Mouse (Mus musculus) thymus, adult 2 months (tissue): Measurements from ENCODE around the gene Map2k2. TPM values are rescaled to one million over a fixed set of nuclear protein-coding genes. Genes with fewer than 3 reads are reported as not detected.
"Not testable (repeated sequence)": the region's sequence is repeated elsewhere in the genome, so short reads cannot be mapped to it uniquely, and the experiment has no call there.

Experiments
- DNase-seq: peaks from one replicate; pipeline ENCODE4 v3.0.0; 2021
- H3K27ac ChIP-seq: fragments of 200-500 bp; 2 replicates; pipeline ENCODE4 v1.5.1; 2012; ENCODE audit warnings: low read length, control low read depth; ENCODE audit not compliant: control insufficient read depth, insufficient read depth
- H3K27me3 ChIP-seq: fragments of 200-500 bp; 2 replicates; pipeline ENCODE4 v1.6.1; 2012; ENCODE audit warnings: mild to moderate bottlenecking, low read length, moderate library complexity, mixed read lengths; ENCODE audit not compliant: control insufficient read depth, insufficient read depth
- H3K36me3 ChIP-seq: fragments of 200-500 bp; 2 replicates; pipeline ENCODE4 v1.6.1; 2012; ENCODE audit warnings: mild to moderate bottlenecking, low read length, moderate library complexity; ENCODE audit not compliant: control insufficient read depth, insufficient read depth
- H3K4me1 ChIP-seq: fragments of 200-500 bp; replicated peaks from 2 replicates; pipeline ENCODE4 v1.6.1; 2012; ENCODE audit warnings: low read length; ENCODE audit not compliant: control insufficient read depth, insufficient read depth
- H3K4me3 ChIP-seq: fragments of 200-500 bp; 2 replicates; pipeline ENCODE4 v1.5.1; 2012; ENCODE audit warnings: mild to moderate bottlenecking, low read length, control low read depth, moderate library complexity; ENCODE audit not compliant: control insufficient read depth, insufficient read depth
- CTCF ChIP-seq: fragments of 200-500 bp; IDR thresholded peaks from 2 replicates; pipeline ENCODE4 v1.5.1; 2012; ENCODE audit warnings: mild to moderate bottlenecking, control low read depth, low read length, moderate library complexity, borderline replicate concordance; ENCODE audit not compliant: control insufficient read depth, poor library complexity, insufficient read depth; ENCODE audit errors: extremely low read depth
- POLR2A ChIP-seq: fragments of 200-500 bp; IDR thresholded peaks from 2 replicates; pipeline ENCODE4 v1.6.1; 2012; ENCODE audit warnings: mild to moderate bottlenecking, low read length, control low read depth, moderate library complexity; ENCODE audit not compliant: control insufficient read depth, poor library complexity, insufficient read depth; ENCODE audit errors: extremely low read depth
- WGBS: fragments of 180-500 bp; shearing (Covaris S2); methylation state at CpG from one replicate; pipeline ENCODE4 v1.1.7; 2018; 5-methylcytosine and 5-hydroxymethylcytosine counted together
- polyA plus RNA-seq: library from polyadenylated mRNA; depleted of rRNA; stranded (reverse); fragments of >200 nt; gene quantifications from 2 replicates; pipeline ENCODE4 v1.2.3, GENCODE M21; 2012; rRNA removed

The Map2k2 gene
- 214 and 285 TPM in 2 replicates for polyA plus RNA-seq

DNA sequence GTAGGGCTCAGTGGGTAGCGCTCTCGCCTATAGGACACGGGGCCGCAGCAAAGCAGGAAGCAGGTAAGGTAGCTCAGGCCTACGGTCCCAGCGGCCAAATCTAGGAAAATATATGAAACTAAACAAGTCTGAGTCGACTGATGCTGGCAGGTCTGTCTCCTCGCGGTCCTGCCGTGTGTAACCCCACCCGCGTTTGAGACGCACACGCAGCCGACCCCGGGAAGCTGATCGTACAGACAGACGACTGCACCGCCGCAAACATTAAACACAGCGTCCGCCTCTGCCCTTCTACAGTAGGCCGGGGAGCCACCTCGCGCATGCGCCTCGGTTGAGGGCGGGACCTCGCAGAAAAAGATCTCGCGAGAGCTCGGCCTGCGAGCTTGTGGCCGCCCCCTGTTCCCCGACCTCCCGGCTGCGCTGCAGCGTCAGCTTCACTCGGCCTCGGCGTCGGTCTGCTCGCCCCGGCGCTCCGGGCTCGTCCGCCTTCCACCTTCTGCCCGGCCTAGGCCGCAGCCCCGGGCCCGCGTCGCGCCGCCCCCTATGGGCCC is at the start of gene Map2k2:
TSS of gene Map2k2 (plus strand) at position 351 of the 548 bp plus-strand sequence.
- TF ChIP-seq POLR2A (peak; percentile 97), CTCF (no peak; the same call in 1 of the 2 replicates)
- peaks cover 18% of the 10 kb centered on the region for H3K4me1 ChIP-seq

GRCm38 (mm10) chr10:81057406-81058130 is 48.1 kb upstream of the Map2k2 start:
- Histone ChIP-seq H3K27me3 (no peaks in the 10 kb centered on the region), H3K4me1 (peaks cover 35% of the 10 kb centered on the region), H3K36me3 (no peaks in the 10 kb centered on the region), H3K27ac (no peak overlapping the region), H3K4me3 (no peak overlapping the region)
- no peak for DNase-seq
- WGBS, result 96% methylated on average over 23 of the region's 23 CpGs
- TF ChIP-seq POLR2A (no peak), CTCF (no peak)

More for the DNA sequence above, at the start of gene Map2k2:
- peaks cover 18% of the 10 kb centered on the region for H3K36me3 ChIP-seq
- peak; percentile 98 for DNase-seq
- WGBS, result under 1% methylated on average over 56 of the region's 56 CpGs
- no peaks in the 10 kb centered on the region for H3K27me3 ChIP-seq
- peak within 1 kb of the TSS; percentile 81 for H3K4me3 ChIP-seq
- peak within 1 kb of the TSS; percentile 93 for H3K27ac ChIP-seq

GRCm38 (mm10) chr10:81058896-81059295 is 46.8 kb upstream of the Map2k2 start:
- 84% methylated on average over 6 of the region's 6 CpGs for WGBS
- H3K4me3 ChIP-seq, result no peak overlapping the region
- no peak for DNase-seq
- peaks cover 35% of the 10 kb centered on the region for H3K4me1 ChIP-seq
- H3K27me3 ChIP-seq, result no peaks in the 10 kb centered on the region
- no peaks in the 10 kb centered on the region for H3K36me3 ChIP-seq
- TF ChIP-seq POLR2A, result no peak
- no peak for TF ChIP-seq CTCF
- no peak overlapping the region for H3K27ac ChIP-seq

DNA sequence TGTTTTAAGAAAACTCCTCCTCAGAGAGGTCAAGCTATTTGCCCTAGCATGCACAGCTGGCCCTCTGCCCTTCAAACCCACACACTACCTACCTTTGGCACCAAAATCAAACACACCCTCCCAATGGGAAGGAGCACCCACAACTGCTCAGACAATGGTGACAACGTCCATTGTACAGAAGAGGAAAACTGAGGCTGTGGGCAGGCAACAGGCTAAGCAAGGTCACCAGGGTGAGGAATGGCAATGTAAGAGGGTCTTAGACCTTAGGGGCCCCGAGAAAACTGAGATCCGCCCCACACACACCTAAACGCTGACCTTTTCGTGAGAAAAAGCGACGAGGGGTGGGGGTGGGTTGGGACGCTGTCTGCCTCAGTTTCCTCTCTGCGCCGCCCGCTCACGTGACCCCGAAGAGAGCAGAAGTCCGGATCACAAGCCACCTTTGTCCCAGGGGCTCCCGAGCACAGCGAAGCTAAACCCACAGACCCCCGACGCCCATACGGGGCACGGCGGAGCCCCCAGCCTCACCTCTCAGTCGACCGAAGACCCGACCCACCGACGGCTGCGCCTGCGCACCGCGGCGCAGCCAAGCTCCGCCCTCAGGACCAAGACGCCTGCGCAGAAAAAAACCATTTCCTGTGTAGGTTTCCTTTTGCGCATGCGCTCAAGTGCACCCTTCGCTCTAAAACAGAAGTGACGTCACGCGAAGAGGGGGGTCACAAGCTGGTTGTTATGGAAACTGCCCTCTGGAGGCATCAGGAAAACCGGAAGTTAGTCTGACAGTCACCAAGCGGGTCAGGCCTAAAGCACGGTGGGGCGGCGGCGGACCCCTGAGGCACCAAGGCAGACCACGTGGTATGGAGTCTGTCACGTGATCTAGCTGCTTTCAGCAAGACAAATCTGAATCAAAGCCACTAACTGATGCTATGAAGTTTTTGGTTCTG is 45.8 kb upstream of the Map2k2 start, which contains the start of gene Sgta:
TSS of gene Sgta (minus strand) at position 579 of the 941 bp plus-strand sequence.
- TF ChIP-seq CTCF, result peak; percentile 27; the same call in 1 of the 2 replicates
- TF ChIP-seq POLR2A, result peak; percentile 57; the same call in 1 of the 2 replicates
- no peaks in the 10 kb centered on the region for H3K36me3 ChIP-seq
- under 1% methylated on average over 48 of the region's 48 CpGs for whole genome bisulfite sequencing
- H3K4me3 ChIP-seq, result peak within 1 kb of the TSS; percentile 77
- peaks cover 35% of the 10 kb centered on the region for H3K4me1 ChIP-seq
- no peaks in the 10 kb centered on the region for H3K27me3 ChIP-seq
- DNase-seq, result peak; percentile 97
- no peak within 1 kb of the TSS for H3K27ac ChIP-seq

DNA sequence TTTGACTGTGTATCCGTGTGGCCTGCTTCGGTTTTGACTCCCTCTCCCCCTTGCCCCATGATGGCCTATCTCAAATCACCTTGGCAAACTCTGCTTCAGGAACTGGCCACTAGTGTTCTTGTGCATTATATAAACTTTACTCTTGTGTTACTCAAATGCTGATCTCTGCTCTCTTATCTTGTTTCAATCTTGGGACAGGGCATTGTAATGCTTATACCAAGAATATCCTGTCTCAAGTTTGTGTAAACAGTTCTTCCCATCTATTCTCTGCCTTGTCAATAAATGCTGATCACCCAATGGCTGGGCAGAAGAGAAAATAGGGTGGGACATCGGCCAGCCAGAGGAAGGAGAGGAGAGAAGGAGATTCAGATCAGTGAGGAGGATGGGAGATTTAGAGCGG is 43.0 kb upstream of the Map2k2 start:
- 66% methylated on average over 4 of the region's 4 CpGs for WGBS
- H3K4me3 ChIP-seq, result no peak overlapping the region
- no peaks in the 10 kb centered on the region for H3K27me3 ChIP-seq
- H3K4me1 ChIP-seq, result peaks cover 12% of the 10 kb centered on the region
- no peak for TF ChIP-seq POLR2A
- TF ChIP-seq CTCF, result no peak
- no peaks in the 10 kb centered on the region for H3K36me3 ChIP-seq
- DNase-seq, result no peak
- H3K27ac ChIP-seq, result no peak overlapping the region

DNA sequence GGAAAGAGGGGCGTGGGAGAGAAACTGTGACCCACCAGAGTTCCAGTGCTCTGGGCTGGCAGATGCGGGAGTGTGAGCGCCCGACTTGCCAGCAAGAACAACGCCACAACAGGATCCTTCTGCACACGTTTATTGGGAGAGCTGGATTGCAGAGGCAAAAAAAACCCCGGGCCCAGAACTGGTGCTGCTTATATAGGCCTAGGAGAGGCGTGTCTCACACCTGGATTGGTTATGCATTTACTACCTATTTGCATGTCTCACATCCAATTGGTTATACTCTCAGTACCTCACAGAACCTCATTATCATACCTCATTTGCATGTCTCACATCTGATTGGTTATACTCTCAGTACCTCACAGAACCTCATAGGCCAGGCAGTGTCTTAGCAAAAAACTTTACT is 41.2 kb upstream of the Map2k2 start:
- WGBS, result 93% methylated on average over 8 of the region's 8 CpGs
- H3K36me3 ChIP-seq, H3K4me3 ChIP-seq, H3K27ac ChIP-seq, DNase-seq, H3K4me1 ChIP-seq, H3K27me3 ChIP-seq: not testable (repeated sequence)
